Mouse (Mus musculus): ENCODE results near the gene Tmco1. TPM values are rescaled to one million over a fixed set of nuclear protein-coding genes. Genes with fewer than 3 reads are reported as not detected.

The Tmco1 gene
- polyA plus RNA-seq, 1 experiment from 2014 or later, result 95.3 TPM

DNA sequence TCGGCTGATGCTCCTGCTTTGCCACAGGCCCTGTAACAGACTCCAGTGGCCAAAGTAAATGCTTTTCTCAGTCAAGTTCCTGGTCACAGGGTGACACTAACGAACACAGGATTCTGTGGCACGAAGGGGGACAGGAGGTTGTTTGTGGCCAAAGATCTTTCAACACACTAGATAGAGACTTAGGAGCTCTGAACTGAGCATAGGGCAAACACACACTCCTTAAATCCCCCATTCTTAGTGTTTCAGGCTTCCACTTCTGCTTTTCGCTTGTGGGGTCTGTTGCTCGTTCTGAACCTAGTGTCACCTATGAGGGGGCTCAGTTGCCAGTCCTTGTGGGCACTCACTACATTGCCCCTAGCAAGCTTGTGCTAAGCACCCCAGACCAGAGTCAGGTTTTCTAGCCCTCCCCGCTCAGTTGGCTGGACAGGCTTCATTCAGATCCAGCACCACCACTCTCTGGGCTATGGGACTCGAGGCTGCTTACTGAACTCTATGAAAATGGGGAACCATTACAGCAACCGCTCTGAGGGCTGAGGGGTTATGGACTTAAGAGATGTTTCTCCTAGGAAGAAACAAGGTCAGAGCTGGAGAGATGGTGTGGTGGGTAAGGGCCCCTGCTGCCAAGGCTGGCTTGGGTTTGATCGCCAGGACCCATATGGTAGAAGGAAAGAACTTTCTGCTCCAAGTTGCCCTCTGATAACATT is 39.7 kb upstream of the Tmco1 start:
- H3K36me3 ChIP-seq (ENCODE audit: control insufficient read depth, insufficient read depth), result no peaks in the 10 kb centered on the region
- TF ChIP-seq CTCF (IDR thresholded peaks at IDR 0.05; ENCODE audit: low read depth), result no peak
- 0 out of 2 replicates have a peak overlapping the region, but pooled peaks have one; percentile 15 for H3K27ac ChIP-seq (ENCODE audit: low read depth, low read length)
- 90% methylated on average over 9 of the region's 9 CpGs for WGBS
- peaks cover 6% of the 10 kb centered on the region; the same call in 1 of the 2 replicates for H3K4me1 ChIP-seq (replicated peaks; ENCODE audit: control insufficient read depth, insufficient read depth, low read length)
- H3K9ac ChIP-seq (ENCODE audit: low read depth, low read length), result no peak overlapping the region
- ATAC-seq, result no peak
- peaks cover 29% of the 10 kb centered on the region for H3K27me3 ChIP-seq (replicated peaks; ENCODE audit: control insufficient read depth, insufficient read depth, low read length)
- no peak overlapping the region for H3K4me2 ChIP-seq (replicated peaks; ENCODE audit: low read depth)
- no peaks in the 10 kb centered on the region for H3K9me3 ChIP-seq (ENCODE audit: control insufficient read depth)
- no peak overlapping the region for H3K4me3 ChIP-seq (ENCODE audit: low read depth, low read length)

DNA sequence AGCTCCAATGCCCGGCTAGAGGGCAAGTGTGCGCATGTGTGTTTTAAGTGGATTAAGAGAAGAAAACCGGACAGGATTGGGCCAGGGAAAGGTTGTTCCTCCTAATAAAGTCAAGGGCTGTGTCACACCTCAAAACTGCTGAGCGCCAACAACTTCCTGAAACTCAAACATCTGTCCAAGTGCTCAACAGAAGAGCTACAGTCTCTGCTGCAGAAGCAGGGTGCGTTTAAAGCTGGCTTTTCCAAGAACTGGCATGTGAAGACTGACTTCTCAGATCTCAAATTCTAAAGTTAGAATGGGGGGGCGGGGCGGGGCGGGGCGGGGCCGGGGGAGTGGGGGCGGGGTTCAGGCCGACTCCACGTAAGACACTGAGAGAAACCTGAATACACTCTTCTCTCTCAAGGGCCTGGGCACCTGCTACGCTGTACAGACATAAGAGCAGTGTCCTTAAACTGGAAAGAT is 38.8 kb upstream of the Tmco1 start:
- ATAC-seq, result no peak
- H3K4me3 ChIP-seq (ENCODE audit: low read depth, low read length), result no peak overlapping the region
- 0 out of 2 replicates have a peak overlapping the region, but pooled peaks have one; percentile 51 for H3K4me2 ChIP-seq (replicated peaks; ENCODE audit: low read depth)
- 30% methylated on average over 14 of the region's 14 CpGs for WGBS
- no peak overlapping the region for H3K9ac ChIP-seq (ENCODE audit: low read depth, low read length)
- H3K27ac ChIP-seq (ENCODE audit: low read depth, low read length), result peak overlapping the region; percentile 28; the same call in 1 of the 2 replicates
- no peaks in the 10 kb centered on the region for H3K36me3 ChIP-seq (ENCODE audit: control insufficient read depth, insufficient read depth)
- peaks cover 29% of the 10 kb centered on the region for H3K27me3 ChIP-seq (replicated peaks; ENCODE audit: control insufficient read depth, insufficient read depth, low read length)
- H3K4me1 ChIP-seq (replicated peaks; ENCODE audit: control insufficient read depth, insufficient read depth, low read length), result peaks cover 6% of the 10 kb centered on the region; the same call in 1 of the 2 replicates
- TF ChIP-seq CTCF (IDR thresholded peaks at IDR 0.05; ENCODE audit: low read depth), result no peak
- no peaks in the 10 kb centered on the region for H3K9me3 ChIP-seq (ENCODE audit: control insufficient read depth)

- peaks cover 32% of the 10 kb centered on the region for H3K27me3 ChIP-seq (replicated peaks; ENCODE audit: control insufficient read depth, insufficient read depth, low read length)
- H3K9ac ChIP-seq (ENCODE audit: low read depth, low read length), result no peak overlapping the region
- H3K27ac ChIP-seq (ENCODE audit: low read depth, low read length), result 0 out of 2 replicates have a peak overlapping the region, but pooled peaks have one; percentile 28
- H3K4me3 ChIP-seq (ENCODE audit: low read depth, low read length), result no peak overlapping the region
- 25% methylated on average over 6 of the region's 6 CpGs for WGBS
- no peaks in the 10 kb centered on the region for H3K36me3 ChIP-seq (ENCODE audit: control insufficient read depth, insufficient read depth)
- ATAC-seq, result no peak
- TF ChIP-seq CTCF (IDR thresholded peaks at IDR 0.05; ENCODE audit: low read depth), result peak; percentile 28; the same call in 1 of the 2 replicates
- peak overlapping the region; percentile 51 for H3K4me2 ChIP-seq (replicated peaks; ENCODE audit: low read depth)
- peaks cover 6% of the 10 kb centered on the region; the same call in 1 of the 2 replicates for H3K4me1 ChIP-seq (replicated peaks; ENCODE audit: control insufficient read depth, insufficient read depth, low read length)
- H3K9me3 ChIP-seq (ENCODE audit: control insufficient read depth), result no peaks in the 10 kb centered on the region
Measured at GRCm38 (mm10) chr1:167269856-167270270, 38.3 kb upstream of the Tmco1 start.

DNA sequence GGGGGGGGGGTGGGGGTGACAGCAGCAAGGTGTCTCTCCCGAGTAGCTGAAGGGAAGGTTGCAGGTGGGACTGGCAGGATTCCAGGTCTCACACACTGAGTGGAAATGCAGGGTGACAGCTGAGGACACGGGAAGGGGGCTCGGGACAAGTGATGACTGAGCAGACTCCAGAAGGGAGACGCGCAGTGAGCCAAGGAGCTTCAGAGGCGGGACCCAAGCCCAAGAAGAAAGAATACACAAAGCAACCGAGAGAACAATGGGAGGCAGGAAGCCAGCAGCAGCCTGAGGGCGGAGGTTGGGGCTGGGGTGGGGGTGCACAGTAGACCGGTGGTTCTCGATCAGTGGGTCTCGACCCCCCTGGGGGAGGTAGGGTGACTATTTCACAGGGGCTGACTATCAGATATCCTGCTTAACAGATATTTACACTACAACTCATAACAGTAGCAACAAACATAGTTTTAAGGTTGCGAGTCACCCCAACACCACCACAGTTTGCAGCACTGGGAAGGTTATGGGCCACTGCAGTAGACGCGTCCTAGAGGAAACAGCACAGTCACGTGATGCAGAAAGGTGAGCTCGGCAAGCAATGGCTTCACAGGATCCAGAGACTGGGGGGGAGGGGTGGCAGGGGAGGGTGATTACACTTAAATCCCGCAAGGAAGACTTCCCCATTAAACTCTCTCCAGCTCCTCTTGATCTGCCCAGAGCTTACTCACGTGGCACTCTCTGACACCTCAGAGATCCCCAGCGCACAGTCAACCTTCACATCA is 37.7 kb upstream of the Tmco1 start:
- H3K9ac ChIP-seq (ENCODE audit: low read depth, low read length), result no peak overlapping the region
- H3K36me3 ChIP-seq (ENCODE audit: control insufficient read depth, insufficient read depth), result no peaks in the 10 kb centered on the region
- peak overlapping the region; percentile 51 for H3K4me2 ChIP-seq (replicated peaks; ENCODE audit: low read depth)
- H3K4me3 ChIP-seq (ENCODE audit: low read depth, low read length), result no peak overlapping the region
- no peak for ATAC-seq
- 19% methylated on average over 19 of the region's 19 CpGs for WGBS
- no peak for TF ChIP-seq CTCF (IDR thresholded peaks at IDR 0.05; ENCODE audit: low read depth)
- H3K9me3 ChIP-seq (ENCODE audit: control insufficient read depth), result no peaks in the 10 kb centered on the region
- H3K27me3 ChIP-seq (replicated peaks; ENCODE audit: control insufficient read depth, insufficient read depth, low read length), result peaks cover 38% of the 10 kb centered on the region
- peaks cover 6% of the 10 kb centered on the region; the same call in 1 of the 2 replicates for H3K4me1 ChIP-seq (replicated peaks; ENCODE audit: control insufficient read depth, insufficient read depth, low read length)
- peak overlapping the region; percentile 62 for H3K27ac ChIP-seq (ENCODE audit: low read depth, low read length)

DNA sequence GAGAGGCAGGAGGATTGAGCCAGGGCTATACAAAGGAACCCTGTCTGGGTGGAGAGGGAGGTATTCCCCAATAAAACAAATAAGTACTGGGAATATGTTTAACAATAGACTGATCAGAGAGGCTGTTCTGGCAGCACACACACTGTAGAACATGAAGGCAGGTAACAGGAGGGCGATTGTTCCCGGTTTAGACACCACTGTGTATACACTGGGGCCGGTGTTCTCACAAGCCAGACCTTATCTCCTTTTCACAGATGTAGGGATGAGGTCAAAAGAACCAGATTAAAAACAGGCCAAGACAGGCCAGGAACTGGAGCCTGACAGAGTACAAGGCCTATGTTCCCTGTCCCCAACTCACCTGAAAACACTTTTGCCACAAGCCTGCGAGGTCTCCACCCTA is 36.9 kb upstream of the Tmco1 start:
- no peak overlapping the region for H3K27ac ChIP-seq (ENCODE audit: low read depth, low read length)

GRCm38 (mm10) chr1:167271841-167272240 is 36.3 kb upstream of the Tmco1 start:
- peaks cover 6% of the 10 kb centered on the region; the same call in 1 of the 2 replicates for H3K4me1 ChIP-seq (replicated peaks; ENCODE audit: control insufficient read depth, insufficient read depth, low read length)
- no peak overlapping the region for H3K4me3 ChIP-seq (ENCODE audit: low read depth, low read length)
- WGBS, result 52% methylated on average over 8 of the region's 8 CpGs
- ATAC-seq, result no peak
- H3K36me3 ChIP-seq (ENCODE audit: control insufficient read depth, insufficient read depth), result no peaks in the 10 kb centered on the region
- no peak overlapping the region for H3K27ac ChIP-seq (ENCODE audit: low read depth, low read length)
- H3K27me3 ChIP-seq (replicated peaks; ENCODE audit: control insufficient read depth, insufficient read depth, low read length), result peaks cover 47% of the 10 kb centered on the region
- no peak overlapping the region for H3K9ac ChIP-seq (ENCODE audit: low read depth, low read length)
- TF ChIP-seq CTCF (IDR thresholded peaks at IDR 0.05; ENCODE audit: low read depth), result no peak
- H3K4me2 ChIP-seq (replicated peaks; ENCODE audit: low read depth), result no peak overlapping the region
- H3K9me3 ChIP-seq (ENCODE audit: control insufficient read depth), result no peaks in the 10 kb centered on the region

More for the DNA sequence above, 36.9 kb upstream of the Tmco1 start:
- WGBS, result 48% methylated on average over 4 of the region's 4 CpGs
- Histone ChIP-seq H3K9ac (ENCODE audit: low read depth, low read length) (no peak overlapping the region), H3K27me3 (replicated peaks; ENCODE audit: control insufficient read depth, insufficient read depth, low read length) (peaks cover 42% of the 10 kb centered on the region), H3K4me1 (replicated peaks; ENCODE audit: control insufficient read depth, insufficient read depth, low read length) (peaks cover 6% of the 10 kb centered on the region; the same call in 1 of the 2 replicates), H3K4me3 (ENCODE audit: low read depth, low read length) (no peak overlapping the region), H3K4me2 (replicated peaks; ENCODE audit: low read depth) (no peak overlapping the region), H3K9me3 (ENCODE audit: control insufficient read depth) (no peaks in the 10 kb centered on the region), H3K36me3 (ENCODE audit: control insufficient read depth, insufficient read depth) (no peaks in the 10 kb centered on the region)
- no peak for TF ChIP-seq CTCF (IDR thresholded peaks at IDR 0.05; ENCODE audit: low read depth)
- ATAC-seq, result no peak
